Mouse (Mus musculus) embryonic fibroblast, embryonic 13.5 days (primary cell): ENCODE data around the gene Sec14l4. TPM values are rescaled to one million over a fixed set of nuclear protein-coding genes. Genes with fewer than 3 reads are reported as not detected.

ENCODE experiments used
- H3K27ac ChIP-seq: 2 replicates; pipeline ENCODE4 v1.5.1; 2012; ENCODE audit warnings: low read length, control low read depth, inconsistent platforms; ENCODE audit not compliant: insufficient read depth
- H3K4me1 ChIP-seq: 2 replicates; pipeline ENCODE4 v1.6.1; 2011; ENCODE audit warnings: low read length; ENCODE audit not compliant: control insufficient read depth, insufficient read depth
- H3K4me3 ChIP-seq: 2 replicates; pipeline ENCODE4 v1.5.1; 2011; ENCODE audit warnings: mild to moderate bottlenecking, control low read depth, low read length; ENCODE audit not compliant: insufficient read depth
- CTCF ChIP-seq: IDR thresholded peaks from 2 replicates; pipeline ENCODE4 v1.5.1; 2011; ENCODE audit warnings: mild to moderate bottlenecking, control low read depth, low read length, moderate library complexity, borderline replicate concordance; ENCODE audit not compliant: insufficient read depth
- POLR2A ChIP-seq: IDR thresholded peaks from 2 replicates; pipeline ENCODE4 v1.6.1; 2011; ENCODE audit warnings: low read depth, mild to moderate bottlenecking, control low read depth, low read length, moderate library complexity
- polyA plus RNA-seq: library from polyadenylated mRNA; stranded (reverse); fragments of >200 nt; gene quantifications from 2 replicates; pipeline ENCODE4 v1.2.4, GENCODE M21; 2011; ENCODE audit warnings: low read depth; ENCODE audit not compliant: missing spikeins, insufficient read length

Sec14l4 gene
- polyA plus RNA-seq, 1 experiment = not detected

GRCm38 (mm10) chr11:4027066-4027465, 4.2 kb upstream of the Sec14l4 start:
- Histone ChIP-seq H3K4me3 (no peak overlapping the region), H3K4me1 (no peaks in the 10 kb centered on the region), H3K27ac (no peak overlapping the region)
- TF ChIP-seq POLR2A = no peak
- TF ChIP-seq CTCF = no peak

- no peak overlapping the region for H3K27ac ChIP-seq
- TF ChIP-seq CTCF (no peak), POLR2A (no peak)
- H3K4me1 ChIP-seq = no peaks in the 10 kb centered on the region
- no peak overlapping the region for H3K4me3 ChIP-seq
These were observed 3.5 kb upstream of the Sec14l4 start for GRCm38 (mm10) chr11:4027561-4028334.

- no peaks in the 10 kb centered on the region for H3K4me1 ChIP-seq
- TF ChIP-seq POLR2A = no peak
- TF ChIP-seq CTCF = no peak
- H3K27ac ChIP-seq = no peak overlapping the region
- no peak overlapping the region for H3K4me3 ChIP-seq
These were observed 1.9 kb upstream of the Sec14l4 start for GRCm38 (mm10) chr11:4029343-4029742.

- TF ChIP-seq CTCF (no peak), POLR2A (no peak)
- H3K4me1 ChIP-seq = no peaks in the 10 kb centered on the region
- no peak overlapping the region for H3K27ac ChIP-seq
- H3K4me3 ChIP-seq = no peak overlapping the region
These were observed 699 bp downstream of the Sec14l4 start for GRCm38 (mm10) chr11:4031961-4032360.

- Histone ChIP-seq H3K4me1 (no peaks in the 10 kb centered on the region), H3K4me3 (no peak overlapping the region), H3K27ac (no peak overlapping the region)
- TF ChIP-seq CTCF (no peak), POLR2A (no peak)
These were observed 2.2 kb downstream of the Sec14l4 start for GRCm38 (mm10) chr11:4033471-4033870.

- Histone ChIP-seq H3K4me1 (no peaks in the 10 kb centered on the region), H3K27ac (no peak overlapping the region), H3K4me3 (no peak overlapping the region)
- TF ChIP-seq POLR2A (no peak), CTCF (no peak)
These were observed 2.9 kb downstream of the Sec14l4 start for GRCm38 (mm10) chr11:4034169-4034568.

GRCm38 (mm10) chr11:4035116-4035892, 4.0 kb downstream of the Sec14l4 start:
- no peak overlapping the region for H3K4me3 ChIP-seq
- no peak for TF ChIP-seq POLR2A
- TF ChIP-seq CTCF = no peak
- no peak overlapping the region for H3K27ac ChIP-seq
- no peaks in the 10 kb centered on the region for H3K4me1 ChIP-seq

- no peak overlapping the region for H3K27ac ChIP-seq
- TF ChIP-seq POLR2A (no peak), CTCF (no peak)
These were observed 4.7 kb downstream of the Sec14l4 start for GRCm38 (mm10) chr11:4035916-4036315.

GRCm38 (mm10) chr11:4036365-4037084, 5.3 kb downstream of the Sec14l4 start:
- Histone ChIP-seq H3K4me3 (no peak overlapping the region), H3K27ac (no peak overlapping the region), H3K4me1 (no peaks in the 10 kb centered on the region)
- no peak for TF ChIP-seq POLR2A
- no peak for TF ChIP-seq CTCF

More at GRCm38 (mm10) chr11:4035916-4036315, 4.7 kb downstream of the Sec14l4 start:
- no peaks in the 10 kb centered on the region for H3K4me1 ChIP-seq
- H3K4me3 ChIP-seq = no peak overlapping the region
